Mouse (Mus musculus): ENCODE measurements at regions not wholly inside any gene's neighbourhood (a gene's known extent, or its start where the extent isn't known, plus 50 kb on each side); places are given as distances from the start of the nearest gene placed in this dataset.

GRCm38 (mm10) chr4:55851430-55851829 lies 319.2 kb upstream of the Klf4 start:
- ATAC-seq (ENCODE audit: poor library complexity, severe bottlenecking): no peak

- no peak for ATAC-seq (ENCODE audit: poor library complexity, severe bottlenecking)
Measured at GRCm38 (mm10) chr4:55851027-55851426, 318.8 kb upstream of the Klf4 start.

- ATAC-seq (ENCODE audit: poor library complexity, severe bottlenecking): no peak
Measured at GRCm38 (mm10) chr4:55843727-55844401, 311.6 kb upstream of the Klf4 start.

GRCm38 (mm10) chr4:55838568-55838967 lies 306.3 kb upstream of the Klf4 start:
- ATAC-seq (ENCODE audit: poor library complexity, severe bottlenecking): no peak

- peak; percentile 97 for ATAC-seq (ENCODE audit: poor library complexity, severe bottlenecking)
Measured at GRCm38 (mm10) chr4:55824047-55824760, 291.9 kb upstream of the Klf4 start.

GRCm38 (mm10) chr4:55823583-55823982 lies 291.3 kb upstream of the Klf4 start:
- peak; percentile 22; the same call in 1 of the 2 replicates for ATAC-seq (ENCODE audit: poor library complexity, severe bottlenecking)

GRCm38 (mm10) chr4:55817035-55817818 lies 285.0 kb upstream of the Klf4 start:
- peak; percentile 34 for ATAC-seq (ENCODE audit: poor library complexity, severe bottlenecking)

GRCm38 (mm10) chr4:55815832-55816231 lies 283.6 kb upstream of the Klf4 start:
- ATAC-seq (ENCODE audit: poor library complexity, severe bottlenecking): peak; percentile 67

- ATAC-seq (ENCODE audit: poor library complexity, severe bottlenecking): peak; percentile 22
Measured at GRCm38 (mm10) chr4:55812846-55813245, 280.6 kb upstream of the Klf4 start.

GRCm38 (mm10) chr4:55811656-55812055 lies 279.4 kb upstream of the Klf4 start:
- peak; percentile 65 for ATAC-seq (ENCODE audit: poor library complexity, severe bottlenecking)

- ATAC-seq (ENCODE audit: poor library complexity, severe bottlenecking): no peak
Measured at GRCm38 (mm10) chr4:55808501-55808900, 276.2 kb upstream of the Klf4 start.

- no peak for ATAC-seq (ENCODE audit: poor library complexity, severe bottlenecking)
Measured at GRCm38 (mm10) chr4:55806799-55807198, 274.5 kb upstream of the Klf4 start.

- ATAC-seq (ENCODE audit: poor library complexity, severe bottlenecking): peak; percentile 89
Measured at GRCm38 (mm10) chr4:55805255-55806051, 273.2 kb upstream of the Klf4 start.

- ATAC-seq (ENCODE audit: poor library complexity, severe bottlenecking): no peak
Measured at GRCm38 (mm10) chr4:55802101-55802500, 269.8 kb upstream of the Klf4 start.

GRCm38 (mm10) chr4:55798099-55798498 lies 265.8 kb upstream of the Klf4 start:
- peak; percentile 85 for ATAC-seq (ENCODE audit: poor library complexity, severe bottlenecking)

GRCm38 (mm10) chr4:55781329-55781847 lies 249.1 kb upstream of the Klf4 start:
- no peak for ATAC-seq (ENCODE audit: poor library complexity, severe bottlenecking)

- no peak for ATAC-seq (ENCODE audit: poor library complexity, severe bottlenecking)
Measured at GRCm38 (mm10) chr4:55779581-55779980, 247.3 kb upstream of the Klf4 start.

- no peak for ATAC-seq (ENCODE audit: poor library complexity, severe bottlenecking)
Measured at GRCm38 (mm10) chr4:55775858-55776257, 243.6 kb upstream of the Klf4 start.

GRCm38 (mm10) chr4:55774571-55774970 lies 242.3 kb upstream of the Klf4 start:
- ATAC-seq (ENCODE audit: poor library complexity, severe bottlenecking): no peak

- no peak for ATAC-seq (ENCODE audit: poor library complexity, severe bottlenecking)
Measured at GRCm38 (mm10) chr4:55769656-55770055, 237.4 kb upstream of the Klf4 start.

GRCm38 (mm10) chr4:55768325-55768724 lies 236.1 kb upstream of the Klf4 start:
- no peak for ATAC-seq (ENCODE audit: poor library complexity, severe bottlenecking)

All from megakaryocyte, adult 5-6 weeks (primary cell).